Mouse (Mus musculus) cerebellum, postnatal 10 days (tissue): Measurements from ENCODE around the gene Tac2.
A peak's percentile ranks its signal among the peaks of the same experiment; 100 is the strongest.

Experiments used
- DNase-seq, 2 experiments: peaks; one replicate each; pipeline ENCODE4 v3.0.0; 2021; ENCODE audit warnings: mixed read lengths in 2 of 2

Gene Tac2

GRCm38 (mm10) chr10:127728437-127728836 is 4.2 kb downstream of the Tac2 start:
- DNase-seq: peak; percentile 85 to 86

- DNase-seq: no peak
Observed at GRCm38 (mm10) chr10:127730285-127730932, 6.1 kb downstream of the Tac2 start.

- DNase-seq: no peak
Observed at GRCm38 (mm10) chr10:127730933-127731310, 6.6 kb downstream of the Tac2 start.

- DNase-seq: no peak
Observed at GRCm38 (mm10) chr10:127731397-127731796, 7.1 kb downstream of the Tac2 start.

- peak; percentile 70 to 73 for DNase-seq
Observed at GRCm38 (mm10) chr10:127734434-127734833, 10.2 kb downstream of the Tac2 start.

GRCm38 (mm10) chr10:127736266-127736665 is 12.0 kb downstream of the Tac2 start:
- DNase-seq: no peak

- DNase-seq: no peak
Observed at GRCm38 (mm10) chr10:127736916-127737315, 12.6 kb downstream of the Tac2 start.

- DNase-seq: no peak
Observed at GRCm38 (mm10) chr10:127737552-127737951, 13.3 kb downstream of the Tac2 start.

- peak; percentile 65 to 69 for DNase-seq
Observed at GRCm38 (mm10) chr10:127738151-127738882, 14.0 kb downstream of the Tac2 start.

- peak; percentile 90 to 92 for DNase-seq
Observed at GRCm38 (mm10) chr10:127739083-127739660, 14.9 kb downstream of the Tac2 start, which contains the start of gene Zbtb39. Gene Zbtb39 (plus strand): TSS chr10:127739538.

GRCm38 (mm10) chr10:127739661-127740161 is 15.4 kb downstream of the Tac2 start:
- peak; percentile 59 to 65 for DNase-seq

- peak; percentile 70 to 83 for DNase-seq
Observed at GRCm38 (mm10) chr10:127744661-127745060, 20.4 kb downstream of the Tac2 start.

GRCm38 (mm10) chr10:127745886-127746285 is 21.6 kb downstream of the Tac2 start:
- no peak for DNase-seq

- DNase-seq: no peak
Observed at GRCm38 (mm10) chr10:127747254-127747653, 23.0 kb downstream of the Tac2 start.

- no peak for DNase-seq
Observed at GRCm38 (mm10) chr10:127748847-127749612, 24.8 kb downstream of the Tac2 start.

GRCm38 (mm10) chr10:127750136-127750777 is 26.0 kb downstream of the Tac2 start:
- peak; percentile 33 to 35 for DNase-seq

GRCm38 (mm10) chr10:127751548-127751947 is 27.3 kb downstream of the Tac2 start, which contains the start of gene Gpr182:
Gene Gpr182 (minus strand): TSS chr10:127751732.
- no peak for DNase-seq

- DNase-seq: peak; percentile 53 to 56
Observed at GRCm38 (mm10) chr10:127754566-127755166, 30.4 kb downstream of the Tac2 start.

- no peak for DNase-seq
Observed at GRCm38 (mm10) chr10:127755246-127755645, 31.0 kb downstream of the Tac2 start.

GRCm38 (mm10) chr10:127755770-127756468 is 31.6 kb downstream of the Tac2 start:
- no peak for DNase-seq
